Mouse (Mus musculus) hindbrain, embryonic 11.5 days (tissue): Measurements from ENCODE around the gene Amfr. TPM values are rescaled to one million over a fixed set of nuclear protein-coding genes. Genes with fewer than 3 reads are reported as not detected.

ENCODE experiments used
- ATAC-seq: fragments of 200-750 bp; cut with Nextera tagmentation; 2 replicates; pipeline ENCODE4 v1.8.0; 2017; ENCODE audit warnings: mild to moderate bottlenecking, moderate TSS enrichment, moderate library complexity; ENCODE audit not compliant: low FRiP score
- DNase-seq: peaks from one replicate; pipeline ENCODE4 v3.0.0-alpha.2; 2015; ENCODE audit warnings: low spot score
- H3K27ac ChIP-seq: fragments of 300-500 bp; sonication (generic); 2 replicates; pipeline ENCODE4 v1.5.1; 2014; ENCODE audit warnings: mild to moderate bottlenecking, low read depth, low read length
- H3K27me3 ChIP-seq: fragments of 300-500 bp; sonication (generic); 2 replicates; pipeline ENCODE4 v1.6.1; 2014; ENCODE audit warnings: mild to moderate bottlenecking, low read length, moderate library complexity, mixed read lengths; ENCODE audit not compliant: control insufficient read depth, insufficient read depth
- H3K36me3 ChIP-seq: fragments of 300-500 bp; sonication (generic); 2 replicates; pipeline ENCODE4 v1.6.1; 2014; ENCODE audit warnings: mild to moderate bottlenecking, low read length, moderate library complexity, mixed read lengths; ENCODE audit not compliant: control insufficient read depth, insufficient read depth
- H3K4me1 ChIP-seq: fragments of 300-500 bp; sonication (generic); replicated peaks from 2 replicates; pipeline ENCODE4 v1.6.1; 2014; ENCODE audit warnings: low read length, mixed read lengths; ENCODE audit not compliant: control insufficient read depth, insufficient read depth
- H3K4me2 ChIP-seq: fragments of 300-500 bp; sonication (generic); replicated peaks from 2 replicates; pipeline ENCODE4 v1.6.1; 2014; ENCODE audit warnings: mild to moderate bottlenecking, low read depth, low read length
- H3K4me3 ChIP-seq: fragments of 300-500 bp; sonication (generic); 2 replicates; pipeline ENCODE4 v1.5.1; 2014; ENCODE audit warnings: low read depth, low read length
- H3K9ac ChIP-seq: fragments of 300-500 bp; sonication (generic); 2 replicates; pipeline ENCODE4 v1.6.1; 2014; ENCODE audit warnings: low read depth, low read length
- H3K9me3 ChIP-seq: fragments of 300-500 bp; sonication (generic); 2 replicates; pipeline ENCODE4 v1.6.1; 2016; ENCODE audit warnings: low read length; ENCODE audit not compliant: control insufficient read depth
- WGBS: fragments of 180-500 bp; shearing (Covaris S2); extraction: QIAGEN DNeasy Blood & Tissue Kit; methylation state at CpG from one replicate; pipeline ENCODE4 v1.1.7; 2014; 5-methylcytosine and 5-hydroxymethylcytosine counted together
- polyA plus RNA-seq: library from polyadenylated mRNA; unstranded; fragments of >200 nt; fragmentation: Nextera tagmentation; extraction: Ambion mirVana; gene quantifications from 2 replicates; pipeline ENCODE4 v1.2.1, GENCODE M21; 2014

Amfr gene
- polyA plus RNA-seq, 1 experiment from 2014 or later: 49.3 TPM

GRCm38 (mm10) chr8:94033601-94034000 lies 21.0 kb upstream of the Amfr start:
- H3K36me3 ChIP-seq: no peaks in the 10 kb centered on the region
- H3K9ac ChIP-seq: no peak overlapping the region
- DNase-seq (no peak), ATAC-seq (no peak)
- no peak overlapping the region for H3K27ac ChIP-seq
- no peaks in the 10 kb centered on the region for H3K9me3 ChIP-seq
- 66% methylated on average over 3 of the region's 3 CpGs for WGBS
- H3K4me3 ChIP-seq: no peak overlapping the region
- no peak overlapping the region for H3K4me2 ChIP-seq
- no peaks in the 10 kb centered on the region for H3K27me3 ChIP-seq
- peaks cover 6% of the 10 kb centered on the region for H3K4me1 ChIP-seq

GRCm38 (mm10) chr8:94029701-94030100 lies 17.1 kb upstream of the Amfr start:
- H3K27me3 ChIP-seq: no peaks in the 10 kb centered on the region
- no peaks in the 10 kb centered on the region for H3K4me1 ChIP-seq
- no peak overlapping the region for H3K9ac ChIP-seq
- H3K36me3 ChIP-seq: peaks cover 8% of the 10 kb centered on the region; the same call in 1 of the 2 replicates
- 96% methylated on average over 9 of the region's 9 CpGs for WGBS
- no peaks in the 10 kb centered on the region for H3K9me3 ChIP-seq
- H3K27ac ChIP-seq: no peak overlapping the region
- ATAC-seq (no peak), DNase-seq (no peak)
- H3K4me3 ChIP-seq: no peak overlapping the region
- H3K4me2 ChIP-seq: no peak overlapping the region

- Histone ChIP-seq H3K9me3 (no peaks in the 10 kb centered on the region), H3K27ac (no peak overlapping the region), H3K27me3 (no peaks in the 10 kb centered on the region), H3K9ac (no peak overlapping the region), H3K4me1 (no peaks in the 10 kb centered on the region), H3K36me3 (peaks cover 16% of the 10 kb centered on the region; the same call in 1 of the 2 replicates), H3K4me3 (no peak overlapping the region), H3K4me2 (no peak overlapping the region)
- 93% methylated on average over 6 of the region's 6 CpGs for WGBS
- DNase-seq: no peak
- ATAC-seq: no peak
Observed at GRCm38 (mm10) chr8:94023916-94024315, 11.3 kb upstream of the Amfr start.

GRCm38 (mm10) chr8:94013026-94013612 lies 477 bp upstream of the Amfr start:
- Histone ChIP-seq H3K9ac (peak overlapping the region; percentile 98), H3K4me3 (peak overlapping the region; percentile 87), H3K27ac (peak overlapping the region; percentile 94), H3K27me3 (no peaks in the 10 kb centered on the region), H3K36me3 (no peaks in the 10 kb centered on the region), H3K4me1 (0 out of 2 replicates have a peak, but pooled peaks cover 3% of the 10 kb centered on the region), H3K9me3 (no peaks in the 10 kb centered on the region), H3K4me2 (peak overlapping the region; percentile 89)
- ATAC-seq (no peak), DNase-seq (no peak)
- WGBS: 42% methylated on average over 7 of the region's 7 CpGs

GRCm38 (mm10) chr8:94011076-94012012 lies 1.3 kb downstream of the Amfr start:
- H3K27me3 ChIP-seq: no peaks in the 10 kb centered on the region
- H3K27ac ChIP-seq: peak overlapping the region; percentile 94
- peak overlapping the region; percentile 98 for H3K9ac ChIP-seq
- DNase-seq (no peak), ATAC-seq (no peak)
- no peaks in the 10 kb centered on the region for H3K36me3 ChIP-seq
- 0 out of 2 replicates have a peak, but pooled peaks cover 3% of the 10 kb centered on the region for H3K4me1 ChIP-seq
- 5% methylated on average over 48 of the region's 48 CpGs for WGBS
- H3K9me3 ChIP-seq: no peaks in the 10 kb centered on the region
- H3K4me2 ChIP-seq: peak overlapping the region; percentile 89
- H3K4me3 ChIP-seq: peak overlapping the region; percentile 87

GRCm38 (mm10) chr8:94010101-94010705 lies 2.4 kb downstream of the Amfr start:
- 0 out of 2 replicates have a peak, but pooled peaks cover 3% of the 10 kb centered on the region for H3K4me1 ChIP-seq
- no peaks in the 10 kb centered on the region for H3K27me3 ChIP-seq
- no peak overlapping the region for H3K4me2 ChIP-seq
- no peak overlapping the region for H3K4me3 ChIP-seq
- DNase-seq (no peak), ATAC-seq (no peak)
- 49% methylated on average over 2 of the region's 2 CpGs for WGBS
- no peaks in the 10 kb centered on the region for H3K36me3 ChIP-seq
- H3K9ac ChIP-seq: no peak overlapping the region
- no peak overlapping the region for H3K27ac ChIP-seq
- no peaks in the 10 kb centered on the region for H3K9me3 ChIP-seq

- no peak overlapping the region for H3K4me3 ChIP-seq
- H3K27me3 ChIP-seq: no peaks in the 10 kb centered on the region
- ATAC-seq (no peak), DNase-seq (no peak)
- 0 out of 2 replicates have a peak, but pooled peaks cover 3% of the 10 kb centered on the region for H3K4me1 ChIP-seq
- H3K9me3 ChIP-seq: no peaks in the 10 kb centered on the region
- no peak overlapping the region for H3K9ac ChIP-seq
- no peaks in the 10 kb centered on the region for H3K36me3 ChIP-seq
- 66% methylated on average over 15 of the region's 15 CpGs for WGBS
- no peak overlapping the region for H3K27ac ChIP-seq
- no peak overlapping the region for H3K4me2 ChIP-seq
Observed at GRCm38 (mm10) chr8:94009243-94009845, 3.3 kb downstream of the Amfr start.

GRCm38 (mm10) chr8:94004139-94004538 lies 8.5 kb downstream of the Amfr start:
- DNase-seq (no peak), ATAC-seq (no peak)
- H3K4me2 ChIP-seq: no peak overlapping the region
- no peaks in the 10 kb centered on the region for H3K9me3 ChIP-seq
- H3K36me3 ChIP-seq: 0 out of 2 replicates have a peak, but pooled peaks cover 3% of the 10 kb centered on the region
- no peaks in the 10 kb centered on the region for H3K27me3 ChIP-seq
- H3K4me1 ChIP-seq: no peaks in the 10 kb centered on the region
- no peak overlapping the region for H3K4me3 ChIP-seq
- H3K27ac ChIP-seq: no peak overlapping the region
- WGBS: 91% methylated on average over 9 of the region's 9 CpGs
- no peak overlapping the region for H3K9ac ChIP-seq
